In genomic region chr4:141721961-141722360, GRCm38 (mm10) we compare ENCODE assay signal across 8 mouse cellular contexts. TPM values are rescaled to one million over a fixed set of nuclear protein-coding genes. Genes with fewer than 3 reads are reported as not detected.
DNase-seq lines count a peak whose midpoint lies in the region; ATAC-seq and TF ChIP-seq lines count a peak whose summit lies in the region.

No protein-coding gene starts in this region.

- no peak overlapping the region for H3K27ac ChIP-seq in embryonic facial prominence, embryonic 12.5 days
- no peak overlapping the region for H3K27ac ChIP-seq in limb, embryonic 11.5 days (replicated peaks; ENCODE audit: low read depth, low read length)
- H3K27ac ChIP-seq in midbrain, postnatal 0 days (ENCODE audit: low read depth, low read length) = no peak overlapping the region

- peak overlapping the region; percentile 85 for H3K4me2 ChIP-seq in embryonic facial prominence, embryonic 12.5 days (replicated peaks)
- H3K4me2 ChIP-seq in limb, embryonic 11.5 days (ENCODE audit: low read depth, severe bottlenecking) = peak overlapping the region; percentile 84
- H3K4me2 ChIP-seq in midbrain, postnatal 0 days (ENCODE audit: low read depth, low read length, poor library complexity, severe bottlenecking) = peak overlapping the region; percentile 86

- peak; percentile 67 for DNase-seq in kidney, adult 9 months
- no peak for DNase-seq in kidney, adult 11 months
- no peak for DNase-seq in limb, embryonic 11.5 days (ENCODE audit: low spot score)
- DNase-seq in midbrain, postnatal 0 days (ENCODE audit: low spot score) = no peak
- DNase-seq in gastrocnemius, postnatal 25 days = no peak
- no peak for DNase-seq in adrenal gland, postnatal 36 days
- no peak for DNase-seq in cerebellum, postnatal 14 days

- H3K9ac ChIP-seq in embryonic facial prominence, embryonic 12.5 days = peak overlapping the region; percentile 99; the same call in 1 of the 2 replicates
- no peak overlapping the region for H3K9ac ChIP-seq in limb, embryonic 11.5 days (ENCODE audit: low read length)
- no peak overlapping the region for H3K9ac ChIP-seq in midbrain, postnatal 0 days (replicated peaks; ENCODE audit: low read length, poor library complexity, severe bottlenecking)

- H3K9me3 ChIP-seq in embryonic facial prominence, embryonic 12.5 days = no peaks in the 10 kb centered on the region
- no peaks in the 10 kb centered on the region for H3K9me3 ChIP-seq in limb, embryonic 11.5 days (ENCODE audit: control insufficient read depth, low read length)
- H3K9me3 ChIP-seq in midbrain, postnatal 0 days (ENCODE audit: low read length) = no peaks in the 10 kb centered on the region

- peaks cover 6% of the 10 kb centered on the region for H3K36me3 ChIP-seq in embryonic facial prominence, embryonic 12.5 days
- H3K36me3 ChIP-seq in limb, embryonic 11.5 days (ENCODE audit: control insufficient read depth, insufficient read depth, low read length) = peaks cover 2% of the 10 kb centered on the region; the same call in 1 of the 2 replicates
- H3K36me3 ChIP-seq in midbrain, postnatal 0 days (ENCODE audit: insufficient read depth, low read length) = no peaks in the 10 kb centered on the region

- peaks cover 22% of the 10 kb centered on the region for H3K4me1 ChIP-seq in embryonic facial prominence, embryonic 12.5 days
- H3K4me1 ChIP-seq in limb, embryonic 11.5 days (ENCODE audit: control insufficient read depth, insufficient read depth, low read length) = peaks cover 8% of the 10 kb centered on the region; the same call in 1 of the 2 replicates
- peaks cover 12% of the 10 kb centered on the region; the same call in 1 of the 2 replicates for H3K4me1 ChIP-seq in midbrain, postnatal 0 days (ENCODE audit: insufficient read depth, low read length)

- 58% methylated on average over 6 of the region's 6 CpGs for WGBS in embryonic facial prominence, embryonic 12.5 days
- WGBS in limb, embryonic 11.5 days = 79% methylated on average over 6 of the region's 6 CpGs
- 78% methylated on average over 6 of the region's 6 CpGs for WGBS in midbrain, postnatal 0 days

- H3K4me3 ChIP-seq in embryonic facial prominence, embryonic 12.5 days = peak overlapping the region; percentile 100
- H3K4me3 ChIP-seq in limb, embryonic 11.5 days (ENCODE audit: low read depth, low read length) = peak overlapping the region; percentile 99
- peak overlapping the region; percentile 99; the same call in 1 of the 2 replicates for H3K4me3 ChIP-seq in midbrain, postnatal 0 days (ENCODE audit: low read depth, low read length)

- TF ChIP-seq CTCF in midbrain, postnatal 0 days (IDR thresholded peaks at IDR 0.05) = no peak

- no peaks in the 10 kb centered on the region for H3K27me3 ChIP-seq in embryonic facial prominence, embryonic 12.5 days
- no peaks in the 10 kb centered on the region for H3K27me3 ChIP-seq in limb, embryonic 11.5 days (ENCODE audit: control insufficient read depth, insufficient read depth, low read length)
- H3K27me3 ChIP-seq in midbrain, postnatal 0 days (ENCODE audit: insufficient read depth, low read length) = no peaks in the 10 kb centered on the region

- no peak for ATAC-seq in embryonic facial prominence, embryonic 12.5 days (ENCODE audit: insufficient number of reproducible peaks, insufficient read depth, low FRiP score, low TSS enrichment)
- ATAC-seq in limb, embryonic 11.5 days (ENCODE audit: insufficient number of reproducible peaks, low FRiP score, low TSS enrichment, low read depth) = no peak
- no peak for ATAC-seq in midbrain, postnatal 0 days (ENCODE audit: low FRiP score)

RNA-seq across cellular contexts. Expression of gene Ddi2, which starts 1.3 kb away (rescaled TPM):
- 28.7 and 29.5 TPM in 2 replicates for polyA plus RNA-seq in embryonic facial prominence, embryonic 12.5 days (2016; fragmentation: Nextera tagmentation; extraction: Ambion mirVana)
- 22.4 and 25.9 TPM in 2 replicates for polyA plus RNA-seq in limb, embryonic 11.5 days (2014; fragmentation: Nextera tagmentation; extraction: Ambion mirVana)
- total RNA-seq in midbrain, postnatal 0 days (2014; rRNA removed) = 21.7 and 25.7 TPM in 2 replicates
- polyA plus RNA-seq in midbrain, postnatal 0 days (2015; fragmentation: Nextera tagmentation; extraction: Ambion mirVana) = 8.9 and 9.2 TPM in 2 replicates
- total RNA-seq in gastrocnemius, postnatal 25 days (2021) = 10 to 100 TPM; 34.4 to 42.4 TPM
- total RNA-seq in adrenal gland, postnatal 36 days (2021) = 10 to 100 TPM; 56.6 to 58.9 TPM

RNA-seq across cellular contexts. Expression of gene Agmat, which starts 24.5 kb away (rescaled TPM):
- polyA plus RNA-seq in embryonic facial prominence, embryonic 12.5 days (2016; fragmentation: Nextera tagmentation; extraction: Ambion mirVana) = not detected in 2 replicates
- polyA plus RNA-seq in limb, embryonic 11.5 days (2014; fragmentation: Nextera tagmentation; extraction: Ambion mirVana) = 0.11 TPM in 1 of 2 replicates, not detected in the other
- total RNA-seq in midbrain, postnatal 0 days (2014; rRNA removed) = not detected in 2 replicates
- not detected in 2 replicates for polyA plus RNA-seq in midbrain, postnatal 0 days (2015; fragmentation: Nextera tagmentation; extraction: Ambion mirVana)
- total RNA-seq in gastrocnemius, postnatal 25 days (2021) = under 1 TPM in 1 of 2 experiments, not detected in 1; 0.20 TPM
- 10 to 100 TPM; 35.7 to 41.3 TPM for total RNA-seq in adrenal gland, postnatal 36 days (2021)

RNA-seq across cellular contexts. Expression of gene Rsc1a1, which starts 36.6 kb away (rescaled TPM):
- 1.5 TPM in 1 of 2 replicates, not detected in the other for polyA plus RNA-seq in embryonic facial prominence, embryonic 12.5 days (2016; fragmentation: Nextera tagmentation; extraction: Ambion mirVana)
- 1.4 and 3.5 TPM in 2 replicates for polyA plus RNA-seq in limb, embryonic 11.5 days (2014; fragmentation: Nextera tagmentation; extraction: Ambion mirVana)
- 2.7 and 12.7 TPM in 2 replicates for total RNA-seq in midbrain, postnatal 0 days (2014; rRNA removed)
- polyA plus RNA-seq in midbrain, postnatal 0 days (2015; fragmentation: Nextera tagmentation; extraction: Ambion mirVana) = not detected in 2 replicates
- total RNA-seq in gastrocnemius, postnatal 25 days (2021) = 1 to 10 TPM; 1.4 to 2.3 TPM
- total RNA-seq in adrenal gland, postnatal 36 days (2021) = 1 to 10 TPM in 1 of 2 experiments, not detected in 1; 2.4 TPM

RNA-seq across cellular contexts. Expression of gene Plekhm2, which starts 57.3 kb away (rescaled TPM):
- polyA plus RNA-seq in embryonic facial prominence, embryonic 12.5 days (2016; fragmentation: Nextera tagmentation; extraction: Ambion mirVana) = 9.8 and 10.6 TPM in 2 replicates
- 3.9 and 4.4 TPM in 2 replicates for polyA plus RNA-seq in limb, embryonic 11.5 days (2014; fragmentation: Nextera tagmentation; extraction: Ambion mirVana)
- 40.0 and 41.7 TPM in 2 replicates for total RNA-seq in midbrain, postnatal 0 days (2014; rRNA removed)
- polyA plus RNA-seq in midbrain, postnatal 0 days (2015; fragmentation: Nextera tagmentation; extraction: Ambion mirVana) = 6.7 and 6.9 TPM in 2 replicates
- total RNA-seq in gastrocnemius, postnatal 25 days (2021) = 10 to 100 TPM; 24.3 to 32.7 TPM
- total RNA-seq in adrenal gland, postnatal 36 days (2021) = 10 to 100 TPM; 46.0 to 65.8 TPM

Comparison
In these comparisons a context has a peak if more than half of its experiments do, and no peak if none do; other contexts are left out.
1. RNA of gene Agmat, which starts 24.5 kb away (total RNA-seq): 35.7 to 41.3 TPM in adrenal gland, postnatal 36 days; 0.20 TPM in gastrocnemius, postnatal 25 days and not detected in midbrain, postnatal 0 days; every median in the first group is over 10 times any median in the second.
2. Peak in every context shown above with its lines, with median percentiles within 50 percentile points of each other: H3K4me2 ChIP-seq and H3K4me3 ChIP-seq.